Mouse (Mus musculus): ENCODE data around the gene Scn4b.
A peak's percentile ranks its signal among the peaks of the same experiment; 100 is the strongest.

Gene Scn4b

DNA sequence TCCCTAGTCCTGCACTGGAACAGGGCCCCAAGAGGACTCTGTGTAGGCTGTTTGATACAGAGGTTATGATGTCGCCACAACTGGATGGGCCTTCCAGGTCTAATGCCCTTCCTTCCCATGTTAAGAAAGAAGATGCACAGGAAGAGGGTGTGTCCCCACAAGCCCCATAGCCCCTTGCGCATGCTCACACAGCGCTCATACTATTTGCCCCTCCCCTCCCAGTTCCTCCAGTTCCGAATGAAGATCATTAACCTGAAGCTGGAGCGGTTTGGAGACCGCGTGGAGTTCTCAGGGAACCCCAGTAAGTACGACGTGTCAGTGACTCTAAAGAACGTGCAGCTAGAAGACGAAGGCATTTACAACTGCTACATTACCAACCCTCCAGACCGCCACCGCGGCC, 13.0 kb upstream of the Scn4b start:
- DNase-seq (ENCODE audit: low spot score in 2 of 2): no peak

- peak in 1 of 2 experiments; percentile 53 for DNase-seq (ENCODE audit: low spot score in 2 of 2)
Measured at GRCm38 (mm10) chr9:45126941-45127340, 11.3 kb upstream of the Scn4b start.

DNA sequence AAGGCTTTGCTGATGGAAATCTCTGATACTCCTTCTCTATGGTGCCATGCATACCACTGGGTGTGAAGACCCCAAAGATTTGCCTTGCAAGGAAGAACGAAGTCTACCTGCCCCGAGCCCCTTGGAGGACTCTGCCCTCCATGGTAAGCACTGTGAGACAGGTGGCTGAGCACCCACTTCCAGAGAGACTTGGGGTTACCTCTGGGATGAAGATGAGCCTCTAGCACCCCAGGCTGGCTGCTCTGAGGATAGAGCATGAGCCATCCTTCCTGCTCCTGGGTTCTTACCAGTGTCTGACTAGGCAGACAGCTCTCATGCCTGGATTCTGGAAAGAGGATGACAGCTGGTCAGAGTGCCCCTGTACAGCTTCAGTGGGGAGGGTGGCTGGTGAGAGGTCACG, 8.1 kb upstream of the Scn4b start:
- DNase-seq (ENCODE audit: low spot score in 2 of 2): no peak

- DNase-seq (ENCODE audit: low spot score in 2 of 2): peak; percentile 54 to 77
Measured at GRCm38 (mm10) chr9:45133484-45134310, 4.5 kb upstream of the Scn4b start.

GRCm38 (mm10) chr9:45136442-45137169, 1.6 kb upstream of the Scn4b start:
- DNase-seq (ENCODE audit: low spot score in 2 of 2): no peak

- DNase-seq (ENCODE audit: low spot score in 2 of 2): no peak
Measured at GRCm38 (mm10) chr9:45139082-45139481, 887 bp downstream of the Scn4b start.

- no peak for DNase-seq (ENCODE audit: low spot score in 2 of 2)
Measured at GRCm38 (mm10) chr9:45140945-45141344, 2.8 kb downstream of the Scn4b start.

DNA sequence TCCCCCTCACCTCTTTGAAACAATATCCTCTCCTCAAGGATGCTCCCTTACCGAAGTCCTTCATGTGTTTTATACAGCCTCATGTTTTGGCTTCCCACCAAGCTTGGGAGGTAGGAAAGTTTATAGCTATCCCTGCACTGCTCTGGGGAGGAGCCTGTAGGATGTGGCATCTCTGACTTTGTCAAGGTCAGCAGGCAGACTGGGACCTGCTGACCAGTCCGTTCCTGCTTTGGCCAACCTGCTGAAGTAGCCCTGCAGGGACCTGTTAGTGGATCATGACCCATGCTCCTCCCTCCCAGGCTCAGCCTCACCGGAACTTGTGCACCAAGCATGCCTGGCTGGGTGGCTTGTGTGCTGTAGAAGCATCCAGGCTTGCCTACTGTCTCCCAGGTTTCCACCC, 4.5 kb downstream of the Scn4b start:
- DNase-seq (ENCODE audit: low spot score in 2 of 2): no peak

- no peak for DNase-seq (ENCODE audit: low spot score in 2 of 2)
Measured at GRCm38 (mm10) chr9:45145533-45146266, 7.5 kb downstream of the Scn4b start.

DNA sequence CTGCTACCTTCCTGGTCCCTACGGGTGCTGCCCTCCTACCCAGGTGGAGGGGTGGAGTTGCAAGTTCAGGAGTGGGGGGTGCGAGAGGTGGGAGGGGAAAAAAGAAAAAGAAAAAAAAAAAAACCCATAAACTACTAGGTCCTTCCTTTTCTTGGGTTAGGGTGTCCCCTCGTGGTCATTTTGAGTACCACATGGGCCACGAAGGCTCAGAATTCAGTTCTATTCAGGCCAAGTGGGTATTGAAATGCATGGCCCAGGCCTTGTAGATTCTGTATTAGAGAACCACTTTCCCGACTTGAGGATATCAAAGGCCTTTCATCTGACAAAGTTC, 8.0 kb downstream of the Scn4b start:
- DNase-seq (ENCODE audit: low spot score in 2 of 2): peak; percentile 81 to 90

- DNase-seq (ENCODE audit: low spot score in 2 of 2): peak in 1 of 2 experiments; percentile 27
Measured at GRCm38 (mm10) chr9:45150933-45151332, 12.7 kb downstream of the Scn4b start.

- DNase-seq (ENCODE audit: low spot score in 2 of 2): peak; percentile 47 to 61
Measured at GRCm38 (mm10) chr9:45153361-45153760, 15.2 kb downstream of the Scn4b start.

DNA sequence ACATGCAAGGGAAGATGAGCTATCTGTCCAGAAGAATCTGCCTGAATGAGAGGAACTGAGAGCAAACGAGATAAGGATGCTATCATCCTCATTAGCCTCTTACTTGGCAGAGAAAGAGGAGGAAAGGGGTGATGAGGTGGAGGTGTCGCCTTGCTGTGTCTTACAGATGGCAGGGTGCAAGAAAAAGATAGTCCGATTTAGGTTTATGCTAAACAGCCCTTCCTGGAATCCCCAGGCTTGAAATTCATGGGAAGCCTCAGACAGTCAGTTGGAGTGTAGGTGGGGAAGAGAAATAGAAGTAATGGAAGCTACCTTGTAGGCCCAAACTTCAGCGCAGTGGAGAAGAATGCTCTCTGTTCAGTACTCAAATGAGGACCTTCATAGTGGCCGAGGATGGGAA, 29.7 kb downstream of the Scn4b start:
- no peak for DNase-seq (ENCODE audit: low spot score in 2 of 2)

- DNase-seq (ENCODE audit: low spot score in 2 of 2): no peak
Measured at GRCm38 (mm10) chr9:45170150-45170549, 32.0 kb downstream of the Scn4b start.

GRCm38 (mm10) chr9:45171073-45171610, 32.9 kb downstream of the Scn4b start:
- no peak for DNase-seq (ENCODE audit: low spot score in 2 of 2)

DNA sequence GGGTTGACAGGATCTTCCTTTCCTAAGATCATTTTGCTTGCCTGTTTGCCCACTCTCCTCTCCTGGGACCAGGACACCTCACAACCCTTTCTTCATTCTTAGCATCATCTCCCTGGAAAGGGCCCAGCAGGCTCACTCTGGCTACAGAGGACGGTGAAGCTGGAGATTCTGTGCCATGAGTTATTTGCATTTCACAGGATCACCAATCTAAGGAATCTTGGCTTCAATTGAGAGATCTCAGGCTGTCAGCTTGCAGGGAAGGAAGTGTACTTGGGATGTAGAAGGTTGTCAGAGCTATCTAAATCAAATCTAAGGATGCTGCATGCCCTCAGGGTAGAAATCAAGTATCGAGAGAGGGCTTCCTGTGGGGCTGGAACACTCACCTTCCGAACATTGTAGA, 35.3 kb downstream of the Scn4b start:
- DNase-seq (ENCODE audit: low spot score in 2 of 2): no peak

- DNase-seq (ENCODE audit: low spot score in 2 of 2): no peak
Measured at GRCm38 (mm10) chr9:45179282-45179681, 41.1 kb downstream of the Scn4b start.

DNA sequence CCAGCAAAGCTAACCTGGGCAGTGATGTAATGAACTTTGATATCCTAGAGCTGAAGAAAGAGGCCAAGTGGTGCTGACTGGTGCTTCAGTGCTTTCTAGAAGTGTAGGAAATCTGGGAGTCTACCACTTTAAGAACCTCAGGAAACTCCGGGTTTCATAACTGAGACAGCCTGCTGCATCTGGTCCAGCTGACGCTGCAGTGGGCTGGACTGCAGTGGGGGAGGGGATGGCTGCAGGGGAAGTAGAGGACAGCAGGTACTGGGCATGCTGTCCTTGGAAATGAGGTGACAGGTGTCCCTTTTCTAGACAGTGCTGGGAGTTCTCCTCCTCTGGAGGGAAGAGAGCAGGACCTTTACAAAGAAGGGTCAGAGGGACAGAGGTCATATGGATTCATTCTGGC, 43.6 kb downstream of the Scn4b start, which contains the start of gene BC049352:
Gene BC049352, plus strand, starts transcription at position 238 of the 400 bp plus-strand sequence.
- DNase-seq (ENCODE audit: low spot score in 2 of 2): no peak

- DNase-seq (ENCODE audit: low spot score in 2 of 2): no peak
Measured at GRCm38 (mm10) chr9:45182521-45182920, 44.3 kb downstream of the Scn4b start.

- no peak for DNase-seq (ENCODE audit: low spot score in 2 of 2)
Measured at GRCm38 (mm10) chr9:45183266-45183665, 45.1 kb downstream of the Scn4b start.

DNA sequence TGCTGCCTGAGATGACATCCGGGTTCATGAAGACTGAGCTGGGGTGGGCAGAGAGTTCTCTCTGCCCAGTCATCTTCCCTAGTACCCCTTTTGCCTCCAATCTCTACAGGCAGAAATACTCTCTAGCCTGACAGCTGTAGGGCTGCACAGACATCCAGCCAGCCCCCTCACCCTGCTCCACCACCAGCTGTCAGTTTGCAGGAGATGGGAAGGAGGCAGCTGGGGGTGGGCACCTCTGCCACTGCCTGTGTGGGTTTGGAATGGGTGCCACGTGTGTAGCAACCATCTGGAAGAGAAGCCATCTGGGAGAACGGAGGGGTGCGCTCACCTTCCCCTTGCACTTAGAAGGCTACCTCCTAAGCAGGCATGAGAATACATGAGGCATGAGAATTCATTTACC, 47.1 kb downstream of the Scn4b start:
- peak; percentile 64 to 73 for DNase-seq (ENCODE audit: low spot score in 2 of 2)
